7 mouse cellular contexts compared by ENCODE assay signal in the genomic region with DNA sequence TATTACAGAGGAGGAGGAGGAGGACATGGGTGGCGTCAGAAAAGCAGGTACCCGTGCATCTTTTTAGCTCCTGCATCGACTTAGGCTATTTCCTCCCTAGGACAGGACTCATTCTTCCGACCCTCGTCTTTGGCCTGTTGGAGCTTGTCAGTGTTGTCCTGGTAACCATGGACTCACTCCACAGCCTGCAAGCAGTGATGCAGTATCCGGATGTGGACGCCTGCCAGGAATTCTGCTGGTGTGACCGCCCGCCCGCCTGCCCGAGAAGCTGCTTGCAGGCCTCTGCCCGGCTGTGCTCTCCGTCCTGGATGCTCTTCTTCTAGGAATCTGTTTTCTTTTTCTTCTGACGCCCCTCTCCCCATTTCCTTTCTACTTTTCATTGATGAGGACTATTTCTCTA. TPM values are rescaled to one million over a fixed set of nuclear protein-coding genes. Genes with fewer than 3 reads are reported as not detected.
DNase-seq lines count a peak whose midpoint lies in the region; ATAC-seq and TF ChIP-seq lines count a peak whose summit lies in the region.

No protein-coding gene starts in this region.

- no peaks in the 10 kb centered on the region for H3K27me3 ChIP-seq in Patski
- H3K27me3 ChIP-seq in embryonic facial prominence, embryonic 14.5 days (replicated peaks; ENCODE audit: control insufficient read depth, insufficient read depth, low read length), result no peaks in the 10 kb centered on the region

- H3K4me2 ChIP-seq in embryonic facial prominence, embryonic 14.5 days (ENCODE audit: low read depth, low read length), result no peak overlapping the region

- H3K9ac ChIP-seq in embryonic facial prominence, embryonic 14.5 days (ENCODE audit: low read depth, low read length), result no peak overlapping the region

- peaks cover 83% of the 10 kb centered on the region for H3K36me3 ChIP-seq in embryonic facial prominence, embryonic 14.5 days (ENCODE audit: control insufficient read depth, insufficient read depth, low read length)

- DNase-seq in MN1 (ENCODE audit: low spot score) (peak; percentile 97), Patski (ENCODE audit: low read depth, low spot score) (peak; percentile 57)
- peak; percentile 81 for DNase-seq in embryonic facial prominence, embryonic 14.5 days (ENCODE audit: low spot score)
- DNase-seq in heart, postnatal 36 days, result peak; percentile 55 to 68
- peak; percentile 40 for DNase-seq in left cerebral cortex, adult 11 months (ENCODE audit: low spot score)
- DNase-seq in ovary, postnatal 36 days (ENCODE audit: low spot score), result peak; percentile 32
- DNase-seq in B cell, adult 2 months, result no peak

- no peak overlapping the region for H3K4me3 ChIP-seq in embryonic facial prominence, embryonic 14.5 days (ENCODE audit: low read depth, low read length)

- intact Hi-C loops in heart, postnatal 36 days (cut with DNase I), result loop anchor here (5.0 to 10.0 kb wide), 2 partner anchors 50 to 278 kb away; no protein-coding TSS in a partner anchor

- TF ChIP-seq CTCF in Patski (IDR thresholded peaks at IDR 0.05), result no peak

- no peak overlapping the region for H3K27ac ChIP-seq in embryonic facial prominence, embryonic 14.5 days (replicated peaks; ENCODE audit: low read depth, low read length)

- CTCF ChIA-PET in Patski (lab: Charles Lee), result interaction anchor here (0.9 kb wide), 1 partner anchor 275 kb away, joined by 3 read pairs; no protein-coding TSS in a partner anchor

- H3K4me1 ChIP-seq in embryonic facial prominence, embryonic 14.5 days (ENCODE audit: control insufficient read depth, insufficient read depth, low read length), result no peaks in the 10 kb centered on the region

- POLR2A ChIA-PET in Patski (lab: Charles Lee), result no interaction called here

- WGBS in embryonic facial prominence, embryonic 14.5 days, result 77% methylated on average over 14 of the region's 14 CpGs

- H3K9me3 ChIP-seq in embryonic facial prominence, embryonic 14.5 days (ENCODE audit: control insufficient read depth, low read length), result no peaks in the 10 kb centered on the region

- in situ Hi-C loops in Patski (cut with MboI; ENCODE audit: low pct_unique_long_range_greater_than_20kb), result loop anchor here (10.0 kb wide), 1 partner anchor 168 kb away; no protein-coding TSS in a partner anchor

- ATAC-seq in Patski, result peak; percentile 90
- ATAC-seq in embryonic facial prominence, embryonic 14.5 days (ENCODE audit: low read depth), result peak; percentile 70; the same call in 1 of the 2 replicates

RNA-seq across cellular contexts. Expression of a gene that starts 14.9 kb away (rescaled TPM):
- polyA plus RNA-seq in Patski (2021), result not detected
- polyA plus RNA-seq in embryonic facial prominence, embryonic 14.5 days (2014; fragmentation: Nextera tagmentation; extraction: Ambion mirVana), result 5.4 and 5.5 TPM in 2 replicates
- not detected for total RNA-seq in heart, postnatal 36 days (2021)

RNA-seq across cellular contexts. Expression of a gene that starts 18.3 kb away (rescaled TPM):
- polyA plus RNA-seq in Patski (2021), result 16.5 TPM
- 14.7 and 17.8 TPM in 2 replicates for polyA plus RNA-seq in embryonic facial prominence, embryonic 14.5 days (2014; fragmentation: Nextera tagmentation; extraction: Ambion mirVana)
- total RNA-seq in heart, postnatal 36 days (2021), result 10 to 100 TPM in 1 of 2 experiments, 1 to 10 TPM in 1; 8.8 to 13.4 TPM

RNA-seq across cellular contexts. Expression of a gene that starts 45.1 kb away (rescaled TPM):
- polyA plus RNA-seq in Patski (2021), result 8.7 TPM
- polyA plus RNA-seq in embryonic facial prominence, embryonic 14.5 days (2014; fragmentation: Nextera tagmentation; extraction: Ambion mirVana), result 9.2 and 10.2 TPM in 2 replicates
- total RNA-seq in heart, postnatal 36 days (2021), result 1 to 10 TPM; 3.7 to 7.0 TPM

Comparison
In these comparisons a context has a peak if more than half of its experiments do, and no peak if none do; other contexts are left out.
1. DNase-seq: peak in MN1 (single experiment), Patski (single experiment), embryonic facial prominence, embryonic 14.5 days (single experiment), heart, postnatal 36 days (2 of 2), left cerebral cortex, adult 11 months (single experiment) and ovary, postnatal 36 days (single experiment); none in B cell, adult 2 months (0 of 2).